Mouse (Mus musculus) cortical plate, adult 2 months (tissue): ENCODE measurements at regions not wholly inside any gene's neighbourhood (a gene's known extent, or its start where the extent isn't known, plus 50 kb on each side); places are given as distances from the start of the nearest gene placed in this dataset.

Source experiments
- CTCF ChIP-seq: fragments of 200-500 bp; IDR thresholded peaks from 2 replicates; pipeline ENCODE4 v1.5.1; 2011; ENCODE audit warnings: mild to moderate bottlenecking, control low read depth, low read length; ENCODE audit not compliant: insufficient read depth; ENCODE audit errors: extremely low read depth
- POLR2A ChIP-seq: fragments of 200-500 bp; IDR thresholded peaks from 2 replicates; pipeline ENCODE4 v1.6.1; 2011; ENCODE audit warnings: mild to moderate bottlenecking, low read length, control low read depth; ENCODE audit not compliant: insufficient read depth; ENCODE audit errors: extremely low read depth

GRCm38 (mm10) chr14:25318909-25319308 lies 140.1 kb upstream of the Zmiz1 start:
- TF ChIP-seq CTCF: no peak
- no peak for TF ChIP-seq POLR2A
